In genomic region chr17:5716912-5717311, GRCm38 (mm10) we compare ENCODE assay signal across 21 mouse cellular contexts.
A peak's percentile ranks its signal among the peaks of the same experiment; 100 is the strongest.
DNase-seq lines count a peak whose midpoint lies in the region; ATAC-seq and TF ChIP-seq lines count a peak whose summit lies in the region.
"Had no signal": no experiment of that assay in that cellular context is flagged by ENCODE, and none has a peak within 500 bp of the region (broad histone marks: within the 10 kb centered on the region; RNA-seq: fewer than 3 reads in every experiment).

No protein-coding gene starts in this region.

- H3K9ac ChIP-seq in CH12.LX (ENCODE audit: insufficient read depth, low read depth), result no peak overlapping the region
- H3K9ac ChIP-seq: forebrain, embryonic 13.5 days; hindbrain, embryonic 15.5 days had no signal

- H3K4me1 ChIP-seq in CH12.LX (ENCODE audit: control insufficient read depth in 1 of 2, insufficient read depth in 2 of 2), result peaks cover 2 to 16% of the 10 kb centered on the region in 2 experiments; a peak in 3 of 4 replicates
- H3K4me1 ChIP-seq in limb, embryonic 10.5 days, result peaks cover 11% of the 10 kb centered on the region

- ATAC-seq in granulocyte monocyte progenitor cell, adult 5-6 weeks (replicated peaks; ENCODE audit: poor library complexity, severe bottlenecking), result peak; percentile 82
- peak; percentile 74 for ATAC-seq in megakaryocyte, adult 5-6 weeks (ENCODE audit: poor library complexity, severe bottlenecking)
- no peak for ATAC-seq in frontal cortex, adult (ENCODE audit: low TSS enrichment)
- ATAC-seq: activated CD4-positive, CD25-positive, alpha-beta regulatory T cell, adult 4 months; forebrain, embryonic 13.5 days; inflammation-experienced regulatory T-cells, adult 6 months; intestine, postnatal 0 days; Patski had no signal

- in situ Hi-C loops in CH12.LX (cut with MboI; ENCODE audit: low pct_ligation_motif_present, low pct_unique_long_range_greater_than_20kb, low sequenced_read_pairs), result no loop called here

- TF ChIP-seq RAD21 in CH12.LX (IDR thresholded peaks at IDR 0.05; ENCODE audit: low read depth, low read length), result no peak

- H3K4me3 ChIP-seq in CH12.LX (replicated peaks in 1 of 3; ENCODE audit: low read depth in 2 of 3, low read length in 2 of 3, poor library complexity in 1 of 3), result no peak overlapping the region
- no peak overlapping the region for H3K4me3 ChIP-seq in limb, embryonic 10.5 days
- H3K4me3 ChIP-seq: forebrain, embryonic 13.5 days; heart, embryonic 10.5 days; hindbrain, embryonic 15.5 days had no signal

- no peak overlapping the region for H3K4me2 ChIP-seq in CH12.LX (ENCODE audit: insufficient read depth, low read depth, poor library complexity, severe bottlenecking)
- H3K4me2 ChIP-seq: forebrain, embryonic 13.5 days; hindbrain, embryonic 15.5 days had no signal

- WGBS in limb, embryonic 10.5 days, result 81% methylated on average over 4 of the region's 4 CpGs

- no peaks in the 10 kb centered on the region for H3K36me3 ChIP-seq in CH12.LX (replicated peaks in 1 of 2; ENCODE audit: control insufficient read depth in 1 of 2, insufficient read depth in 1 of 2, low read length in 1 of 2)
- no peaks in the 10 kb centered on the region for H3K36me3 ChIP-seq in splenic B cell, adult 2 months (ENCODE audit: control insufficient read depth, insufficient read depth, low read length, poor library complexity, severe bottlenecking)
- H3K36me3 ChIP-seq in limb, embryonic 10.5 days, result no peaks in the 10 kb centered on the region
- H3K36me3 ChIP-seq: heart, embryonic 10.5 days; hindbrain, embryonic 15.5 days had no signal

- DNase-seq in CH12.LX (ENCODE audit: extremely low read depth), result peak; percentile 72
- DNase-seq in splenic B cell, adult 2 months (ENCODE audit: low read depth, low spot score), result peak; percentile 55
- DNase-seq in natural killer cell, adult 2 months (ENCODE audit: low spot score in 2 of 2), result no peak
- no peak for DNase-seq in limb, embryonic 10.5 days (ENCODE audit: low spot score)
- DNase-seq: adrenal gland, postnatal 14 days; cerebellum, adult 2 months; cerebellum, postnatal 10 days; gastrocnemius, postnatal 36 days; heart, adult 18-20 months; heart, postnatal 10 days; heart, postnatal 4 days had no signal

- peak; percentile 13; the same call in 1 of the 2 replicates for TF ChIP-seq EP300 in CH12.LX (IDR thresholded peaks at IDR 0.05; ENCODE audit: low read length)

- TF ChIP-seq CTCF in CH12.LX (conservative IDR thresholded peaks at IDR 0.05 in 1 of 2, IDR thresholded peaks at IDR 0.05 in 1 of 2; ENCODE audit: low read depth in 2 of 2, low read length in 2 of 2), result no peak

- dilution Hi-C loops in CH12.LX (cut with MboI; ENCODE audit: extremely low pct_ligation_motif_present, extremely low pct_unique_long_range_greater_than_20kb, low sequenced_read_pairs), result no loop called here

- TF ChIP-seq POLR2A in CH12.LX (IDR thresholded peaks at IDR 0.05; ENCODE audit: low read depth, low read length), result no peak

- H3K79me2 ChIP-seq in CH12.LX (replicated peaks; ENCODE audit: control insufficient read depth, extremely low read depth, insufficient read depth, poor library complexity, severe bottlenecking), result no peaks in the 10 kb centered on the region

- no peaks in the 10 kb centered on the region for H3K27me3 ChIP-seq in CH12.LX (replicated peaks)
- no peaks in the 10 kb centered on the region for H3K27me3 ChIP-seq in splenic B cell, adult 2 months (ENCODE audit: control insufficient read depth, insufficient read depth, low read length, poor library complexity, severe bottlenecking)
- H3K27me3 ChIP-seq in limb, embryonic 10.5 days (ENCODE audit: low read depth, poor library complexity, severe bottlenecking), result no peaks in the 10 kb centered on the region
- H3K27me3 ChIP-seq: hindbrain, embryonic 15.5 days; Patski had no signal

- H3K9me3 ChIP-seq in CH12.LX (replicated peaks; ENCODE audit: low read length), result no peaks in the 10 kb centered on the region
- no peaks in the 10 kb centered on the region for H3K9me3 ChIP-seq in limb, embryonic 10.5 days (replicated peaks)
- H3K9me3 ChIP-seq: forebrain, embryonic 13.5 days; heart, embryonic 10.5 days; hindbrain, embryonic 15.5 days had no signal

- no peak overlapping the region for H3K27ac ChIP-seq in CH12.LX (ENCODE audit: insufficient read depth, low read depth)
- H3K27ac ChIP-seq in limb, embryonic 10.5 days, result no peak overlapping the region
- H3K27ac ChIP-seq: forebrain, embryonic 13.5 days; heart, embryonic 10.5 days; hindbrain, embryonic 15.5 days had no signal

TF ChIP-seq in CH12.LX, 34 proteins besides CTCF, POLR2A, EP300 and RAD21:
- peak; percentile 44; the same call in 1 of the 2 replicates for TF ChIP-seq ELF1 (IDR thresholded peaks at IDR 0.05; ENCODE audit: low read depth, low read length)
- TF ChIP-seq KAT2A (IDR thresholded peaks at IDR 0.05; ENCODE audit: insufficient replicate concordance, low read length), result no peak
- no peak for TF ChIP-seq GABPA (IDR thresholded peaks at IDR 0.05; ENCODE audit: insufficient replicate concordance, low read depth, low read length)
- no peak for TF ChIP-seq MXI1 (IDR thresholded peaks at IDR 0.05; ENCODE audit: low read depth, low read length)
- TF ChIP-seq SIN3A (IDR thresholded peaks at IDR 0.05; ENCODE audit: low read length), result no peak
- peak; percentile 48; the same call in 1 of the 2 replicates for TF ChIP-seq IRF4 (IDR thresholded peaks at IDR 0.05; ENCODE audit: low read depth, low read length)
- TF ChIP-seq MYC (IDR thresholded peaks at IDR 0.05; ENCODE audit: low read depth, low read length), result peak; percentile 76; the same call in 1 of the 2 replicates
- TF ChIP-seq ZC3H11A (IDR thresholded peaks at IDR 0.05; ENCODE audit: low read depth, low read length), result no peak
- no peak for TF ChIP-seq CHD2 (IDR thresholded peaks at IDR 0.05; ENCODE audit: low read length)
- TF ChIP-seq NRF1 (IDR thresholded peaks at IDR 0.05; ENCODE audit: low read depth, low read length), result no peak

Comparison
In these comparisons a context has a peak if more than half of its experiments do, and no peak if none do; other contexts are left out.
1. DNase-seq: peak in CH12.LX (single experiment) and splenic B cell, adult 2 months (single experiment); none in natural killer cell, adult 2 months (0 of 2) and limb, embryonic 10.5 days (single experiment).